Mouse (Mus musculus) CD8-positive naive resting alpha-beta T cell, adult 2 months (primary cell): ENCODE results near the gene Cd28.
A peak's percentile ranks its signal among the peaks of the same experiment; 100 is the strongest.

Experiments used
- DNase-seq, 2 experiments: peaks; one replicate each; pipeline ENCODE4 v3.0.0; 2022; ENCODE audit warnings: low read depth in 2 of 2, low spot score in 2 of 2

The Cd28 gene

DNA sequence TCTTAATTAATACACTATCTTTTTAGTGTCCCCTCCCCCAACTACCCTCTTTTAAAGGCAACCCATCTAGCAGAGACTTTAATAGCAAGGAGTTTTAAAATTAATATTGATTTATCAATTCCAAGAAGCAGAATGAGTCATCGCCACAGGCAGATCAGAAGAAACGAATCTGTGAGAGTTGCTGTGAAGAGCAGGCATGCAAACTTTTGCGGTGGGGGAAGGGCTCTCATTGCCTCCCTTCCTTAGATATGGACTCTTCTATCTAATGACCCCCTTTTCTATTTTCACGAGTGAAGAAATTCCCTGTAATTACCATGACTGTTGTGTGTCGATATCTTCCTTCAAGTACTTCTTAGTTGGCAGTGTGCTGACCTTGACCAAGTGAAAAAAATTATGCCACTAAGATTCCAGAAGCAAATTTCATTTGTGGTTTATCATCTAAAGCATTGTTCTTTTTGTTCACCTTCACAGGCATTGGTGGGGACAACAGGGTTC is 32.8 kb downstream of the Cd28 start:
- DNase-seq, result no peak

- no peak for DNase-seq
These were observed 33.7 kb downstream of the Cd28 start for GRCm38 (mm10) chr1:60750201-60750765.

DNA sequence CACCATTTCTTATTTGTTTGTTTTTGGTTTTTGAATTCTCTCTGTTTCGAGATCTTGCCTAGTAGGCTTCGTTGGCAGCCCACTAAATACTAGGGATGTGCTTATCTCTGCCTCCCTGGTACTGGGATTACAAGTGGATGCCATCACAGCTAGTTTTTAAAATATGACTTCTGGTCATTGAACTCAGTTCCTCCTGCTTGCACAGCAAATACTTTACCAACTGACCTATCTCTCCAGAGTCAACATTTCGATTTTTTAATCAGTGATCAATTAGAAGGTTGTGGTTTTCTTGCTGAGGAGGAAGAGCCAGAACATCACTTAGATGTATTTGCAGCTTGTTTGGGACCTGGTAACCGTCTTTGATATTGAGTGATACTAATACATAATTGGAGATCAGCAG is 34.4 kb downstream of the Cd28 start:
- DNase-seq, result no peak

GRCm38 (mm10) chr1:60752986-60753385 is 36.4 kb downstream of the Cd28 start:
- no peak for DNase-seq

- no peak for DNase-seq
These were observed 37.4 kb downstream of the Cd28 start for GRCm38 (mm10) chr1:60753981-60754380.

DNA sequence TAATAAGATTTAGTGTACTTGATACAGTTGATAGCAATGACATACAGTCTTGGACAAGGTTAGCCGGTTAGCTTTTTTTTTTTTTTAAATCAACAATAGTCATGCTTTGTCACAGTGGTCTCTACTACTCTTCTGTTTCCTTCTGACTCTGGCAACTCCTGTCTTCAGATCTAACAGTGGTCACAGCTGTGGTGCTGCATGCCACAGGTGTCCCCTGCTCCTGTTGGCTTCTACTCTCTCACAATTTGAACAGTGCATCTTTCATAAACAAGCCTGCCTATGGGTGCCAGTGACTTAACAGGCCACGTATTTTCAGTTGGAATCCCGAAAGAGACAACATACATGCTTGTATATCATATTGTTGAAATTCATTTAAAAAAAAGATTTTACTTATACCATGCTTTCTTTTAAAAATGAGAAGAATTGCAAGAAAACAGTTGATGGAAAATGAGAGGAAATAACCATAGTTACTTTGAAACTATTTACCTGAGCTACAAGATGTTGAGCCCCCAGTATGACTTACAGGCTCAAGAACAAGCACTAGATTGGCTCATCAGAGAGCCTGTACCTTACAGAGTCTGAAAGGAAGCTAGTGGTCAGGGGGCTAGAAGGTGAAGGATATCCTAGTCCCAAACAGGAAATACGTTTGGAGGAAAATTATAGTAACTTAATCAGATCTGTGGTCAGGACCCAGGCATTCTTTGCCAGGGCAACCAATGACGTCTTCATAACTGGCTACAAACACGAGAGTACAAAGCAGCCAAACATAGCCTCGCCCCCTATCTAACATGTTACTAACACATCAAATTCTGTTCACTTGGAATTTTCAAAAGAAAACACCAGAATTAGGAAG is 39.0 kb downstream of the Cd28 start:
- peak; percentile 61 to 68 for DNase-seq

GRCm38 (mm10) chr1:60757631-60758030 is 41.0 kb downstream of the Cd28 start:
- DNase-seq, result no peak

- DNase-seq, result peak; percentile 55 to 64
These were observed 41.6 kb downstream of the Cd28 start for GRCm38 (mm10) chr1:60758226-60758625.

DNA sequence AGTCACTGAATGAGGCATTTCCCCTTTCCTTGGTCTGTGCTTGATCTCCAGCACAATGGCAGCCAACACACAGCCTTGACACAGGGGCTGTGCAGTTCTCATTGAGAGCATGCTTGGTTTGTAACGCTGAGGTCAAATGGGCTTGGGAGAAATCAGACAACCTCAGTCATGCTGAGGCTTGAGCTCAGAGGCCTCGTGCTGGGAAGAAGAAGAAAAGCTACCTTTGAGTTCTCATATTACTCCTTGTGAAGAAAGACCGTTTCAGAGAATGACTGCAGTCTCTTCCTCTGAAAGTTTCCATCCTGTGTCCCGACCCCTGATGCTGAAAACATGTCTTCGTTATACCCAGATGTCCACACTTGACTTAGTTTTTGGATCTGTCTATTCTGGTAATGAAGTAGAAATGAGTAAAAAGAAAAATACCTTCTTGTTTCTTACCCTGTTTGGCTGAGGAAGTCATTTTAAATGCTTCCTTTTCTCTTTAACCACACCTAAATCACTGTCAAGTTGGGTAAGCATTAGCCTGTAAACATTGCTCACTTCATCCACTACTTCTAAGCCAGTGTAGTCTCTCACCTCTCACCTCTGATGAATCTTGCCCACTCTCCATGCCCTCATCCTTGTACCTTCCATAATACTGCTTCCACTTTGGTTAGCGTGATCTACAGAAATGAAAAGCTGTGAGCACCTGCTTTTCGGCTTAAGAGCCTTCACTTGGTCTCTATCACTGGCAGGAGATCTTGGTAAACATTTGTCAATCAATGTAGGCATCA is 43.1 kb downstream of the Cd28 start:
- no peak for DNase-seq

GRCm38 (mm10) chr1:60760475-60760874 is 43.9 kb downstream of the Cd28 start:
- DNase-seq, result no peak

DNA sequence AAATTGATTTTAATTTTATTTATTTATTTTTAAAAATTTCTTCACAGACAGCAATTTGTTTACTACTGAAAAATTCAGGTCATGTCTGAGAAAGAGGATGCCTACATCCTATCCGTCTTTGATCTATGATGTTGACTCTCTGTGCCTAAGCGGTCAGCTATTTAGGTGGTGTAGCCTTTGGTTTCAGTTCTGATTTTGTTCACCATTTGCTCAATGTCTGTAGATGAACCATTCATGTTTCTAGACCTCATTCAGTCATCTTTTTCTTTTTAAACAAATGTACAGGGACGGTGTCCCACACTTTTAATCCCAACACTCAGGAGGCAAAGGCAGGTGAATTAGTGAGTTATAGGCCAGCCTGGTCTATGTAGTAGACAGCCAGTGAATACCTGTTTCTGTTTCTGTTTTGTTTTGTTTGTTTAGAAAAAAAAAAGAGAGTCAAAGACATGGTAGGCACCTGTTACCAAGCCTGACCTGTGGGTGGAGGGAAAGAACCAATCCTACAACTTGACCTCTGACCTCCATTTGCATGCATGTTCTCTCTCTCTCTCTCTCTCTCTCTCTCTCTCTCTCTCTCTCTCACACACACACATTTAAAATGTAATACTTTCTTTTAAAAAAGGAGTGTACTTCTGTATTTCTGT is 45.0 kb downstream of the Cd28 start:
- no peak for DNase-seq

DNA sequence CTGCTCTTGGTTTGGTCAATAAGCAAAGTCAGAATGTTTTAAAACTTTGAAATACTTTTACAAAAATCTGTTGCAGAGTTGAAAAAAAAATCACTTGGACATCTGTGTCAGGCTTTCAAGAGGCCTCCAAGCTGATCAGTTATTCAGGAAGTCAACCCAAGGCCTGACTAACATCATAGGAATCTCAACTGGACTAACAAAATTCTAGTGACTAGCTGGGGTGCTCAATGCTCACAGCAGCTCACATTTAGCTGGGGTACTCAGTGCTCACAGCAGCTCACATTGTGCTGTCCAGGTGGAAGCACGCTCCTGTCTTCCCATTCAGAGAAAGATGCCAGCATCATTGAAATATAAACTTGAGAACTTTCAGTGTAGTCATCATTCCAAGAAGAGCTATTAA is 45.9 kb downstream of the Cd28 start:
- no peak for DNase-seq

- no peak for DNase-seq
These were observed 46.3 kb downstream of the Cd28 start for GRCm38 (mm10) chr1:60762916-60763315.

- DNase-seq, result no peak
These were observed 55.2 kb downstream of the Cd28 start for GRCm38 (mm10) chr1:60771771-60772170.

DNA sequence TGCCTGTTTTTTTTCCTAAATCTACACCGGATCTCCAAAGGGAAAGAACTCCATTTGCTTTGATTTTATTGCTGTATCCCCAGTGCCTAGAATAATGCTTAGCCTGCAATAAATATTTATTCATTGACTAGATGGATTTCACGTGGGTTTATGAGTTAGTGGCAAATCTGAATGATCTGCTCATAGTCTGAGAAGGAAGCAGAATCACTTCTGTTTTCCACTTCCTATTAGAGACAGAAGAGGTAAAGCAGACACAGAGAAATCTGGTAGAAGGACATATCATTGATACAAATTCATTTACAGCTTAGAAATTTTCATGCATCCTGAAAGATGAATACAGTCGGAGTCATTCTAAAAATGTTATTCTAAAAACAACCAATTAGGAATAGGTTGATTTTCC is 56.6 kb downstream of the Cd28 start:
- no peak for DNase-seq

DNA sequence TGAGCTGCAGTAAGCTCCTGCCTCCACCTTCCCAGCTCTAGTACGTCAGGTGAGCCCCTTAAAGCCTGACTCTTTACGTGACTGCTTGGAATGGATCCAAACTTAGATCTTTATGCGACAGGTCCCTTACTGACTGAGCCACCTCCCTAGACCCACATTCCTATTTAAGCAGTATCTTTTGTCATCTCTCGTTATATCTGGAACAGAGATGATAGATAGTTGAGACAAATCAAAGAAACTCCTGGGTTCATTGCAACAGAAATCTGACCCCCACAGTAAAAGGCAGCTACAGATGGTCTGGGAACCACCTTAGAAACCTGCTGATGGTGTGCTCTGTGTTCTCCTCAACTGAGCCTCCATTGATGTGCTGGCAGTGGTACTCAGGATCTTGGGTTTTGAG is 59.6 kb downstream of the Cd28 start:
- DNase-seq, result no peak

DNA sequence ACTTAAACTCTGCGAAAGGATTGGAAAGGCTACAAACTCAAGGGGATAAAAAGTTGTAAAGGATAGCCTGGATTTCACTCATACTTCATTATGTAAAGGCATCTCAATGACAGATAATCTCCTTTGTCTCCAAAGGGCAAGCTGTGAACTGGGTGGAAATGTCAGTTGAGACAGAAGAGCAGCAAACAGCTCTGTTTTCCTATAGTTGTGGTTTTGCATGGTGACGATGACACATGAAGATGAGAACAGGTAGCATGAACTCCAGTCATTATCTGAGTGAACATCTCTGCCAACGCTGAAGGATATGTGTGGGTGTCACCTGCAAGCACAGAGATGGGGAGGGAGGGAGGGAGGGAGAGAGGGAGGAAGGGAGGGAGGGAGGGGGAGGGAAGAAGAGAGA is 60.3 kb downstream of the Cd28 start:
- DNase-seq, result peak; percentile 56 to 67

- DNase-seq, result no peak
These were observed 62.0 kb downstream of the Cd28 start for GRCm38 (mm10) chr1:60778465-60779115.

DNA sequence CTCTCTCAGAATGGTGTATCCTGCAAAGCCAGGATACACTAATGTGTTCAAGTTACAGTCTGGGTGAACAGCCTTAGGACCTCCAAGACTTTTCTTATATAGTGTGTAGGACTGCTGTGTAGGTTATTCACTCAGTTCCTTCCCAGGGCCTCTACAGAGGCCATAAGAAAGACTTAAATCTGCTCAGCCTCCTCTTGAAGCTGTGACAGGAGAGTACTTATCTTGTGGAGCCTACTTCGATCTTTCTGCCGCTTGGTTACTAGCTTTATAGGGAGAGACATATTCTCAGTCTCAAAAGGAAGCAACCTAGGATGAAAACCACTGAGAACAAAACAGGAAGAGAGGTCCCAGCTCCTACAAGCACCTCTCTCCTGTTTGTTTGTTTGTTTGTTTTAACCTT is 62.6 kb downstream of the Cd28 start:
- no peak for DNase-seq

- DNase-seq, result peak; percentile 50 to 54
These were observed 65.1 kb downstream of the Cd28 start for GRCm38 (mm10) chr1:60781666-60782065.

DNA sequence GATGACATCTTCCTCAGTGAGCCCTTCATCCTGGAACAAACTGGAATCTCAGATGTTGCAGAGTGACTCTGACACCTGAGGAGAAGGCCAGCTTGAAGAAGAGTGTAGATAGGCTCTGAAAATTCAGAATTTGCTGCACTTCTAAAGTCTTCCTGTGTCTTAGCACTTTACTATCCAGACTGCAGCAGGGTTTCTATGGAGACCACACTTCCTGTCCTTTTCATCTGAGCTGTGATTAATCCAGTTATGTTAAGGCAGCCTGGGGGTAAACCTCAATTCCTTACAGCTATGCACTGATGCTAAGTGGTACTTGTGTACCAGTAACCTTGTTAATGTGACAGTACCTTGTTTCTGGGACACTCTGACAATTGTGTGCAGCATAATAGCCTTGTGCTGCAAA is 77.1 kb downstream of the Cd28 start:
- no peak for DNase-seq
